In the genomic region with DNA sequence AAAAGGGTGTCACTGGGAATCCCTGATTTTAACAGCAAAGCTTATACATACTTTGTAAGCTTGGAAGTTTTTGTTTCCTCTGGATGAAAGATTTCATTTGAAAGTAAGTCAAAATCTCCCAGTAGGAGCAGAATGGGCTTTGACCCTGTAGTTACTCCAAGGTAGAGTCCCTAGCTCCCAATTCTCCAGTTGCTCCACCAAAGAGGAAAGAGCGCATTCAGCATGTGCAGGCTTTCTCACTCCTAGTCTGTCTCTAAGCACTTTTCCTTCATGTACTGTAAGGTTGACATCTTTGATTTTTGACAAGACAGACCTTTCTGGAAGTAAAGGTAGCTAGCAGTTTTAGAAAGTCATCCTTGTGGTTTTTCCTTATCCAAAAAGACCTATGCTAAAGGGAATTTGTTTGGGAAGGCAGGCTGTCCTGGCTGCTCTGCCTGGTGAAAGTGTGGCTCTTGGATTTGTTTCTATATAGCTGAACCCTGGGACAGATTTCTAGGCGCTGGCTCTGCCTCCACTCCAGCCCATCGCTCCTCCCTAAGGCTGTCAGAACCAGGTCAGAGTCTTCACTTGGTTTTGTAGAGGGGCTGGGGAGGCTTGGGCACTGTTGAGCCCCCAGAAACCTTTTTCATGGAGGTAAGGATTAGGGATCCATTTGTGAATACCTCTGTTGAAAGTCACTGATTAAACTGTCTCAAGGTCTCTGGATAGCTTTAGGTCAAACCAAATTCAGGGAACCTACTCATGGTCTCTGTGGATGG, we compare ENCODE assay signal across 8 mouse cellular contexts. TPM values are rescaled to one million over a fixed set of nuclear protein-coding genes. Genes with fewer than 3 reads are reported as not detected.
DNase-seq lines count a peak whose midpoint lies in the region; ATAC-seq and TF ChIP-seq lines count a peak whose summit lies in the region.

No protein-coding gene starts in this region.

- no peak overlapping the region for H3ac ChIP-seq in myocyte (ENCODE audit: control insufficient read depth, insufficient read length)

- H3K4me3 ChIP-seq in cerebellum, adult 2 months (replicated peaks; ENCODE audit: insufficient read depth, low read depth, low read length) = no peak overlapping the region
- H3K4me3 ChIP-seq in thymus, adult 2 months (ENCODE audit: control insufficient read depth, insufficient read depth, low read length) = no peak overlapping the region
- H3K4me3 ChIP-seq in intestine, embryonic 16.5 days (ENCODE audit: low read length) = no peak overlapping the region
- peak overlapping the region; percentile 98 for H3K4me3 ChIP-seq in myocyte

- no peaks in the 10 kb centered on the region for H3K27me3 ChIP-seq in cerebellum, adult 2 months (ENCODE audit: control insufficient read depth, insufficient read depth, low read length)
- no peaks in the 10 kb centered on the region for H3K27me3 ChIP-seq in thymus, adult 2 months (ENCODE audit: control insufficient read depth, insufficient read depth, low read length)
- no peaks in the 10 kb centered on the region for H3K27me3 ChIP-seq in intestine, embryonic 16.5 days (replicated peaks; ENCODE audit: control insufficient read depth, insufficient read depth, low read length)
- H3K27me3 ChIP-seq in myocyte (ENCODE audit: control insufficient read depth, insufficient read depth, insufficient read length) = no peaks in the 10 kb centered on the region

- ATAC-seq in intestine, embryonic 16.5 days = no peak
- no peak for ATAC-seq in megakaryocyte progenitor cell, adult 5-6 weeks (replicated peaks; ENCODE audit: poor library complexity)

- DNase-seq in cerebellum, adult 2 months = peak; percentile 32 to 40
- no peak for DNase-seq in cerebellum, postnatal 14 days
- DNase-seq in thymus, adult 2 months = peak; percentile 14
- DNase-seq in thymus, adult 18-20 months = no peak
- no peak for DNase-seq in B cell, adult 2 months

- H3K9me3 ChIP-seq in intestine, embryonic 16.5 days (ENCODE audit: control insufficient read depth, low read length) = no peaks in the 10 kb centered on the region

- H3K36me3 ChIP-seq in thymus, adult 2 months (ENCODE audit: control insufficient read depth, insufficient read depth, low read length) = no peaks in the 10 kb centered on the region
- no peaks in the 10 kb centered on the region for H3K36me3 ChIP-seq in intestine, embryonic 16.5 days (ENCODE audit: control insufficient read depth, insufficient read depth, low read length)
- H3K36me3 ChIP-seq in myocyte (ENCODE audit: control insufficient read depth, insufficient read depth) = no peaks in the 10 kb centered on the region

- TF ChIP-seq CTCF in cerebellum, adult 2 months (IDR thresholded peaks at IDR 0.05; ENCODE audit: borderline replicate concordance, insufficient read depth, low read depth, low read length) = no peak
- TF ChIP-seq CTCF in thymus, adult 2 months (IDR thresholded peaks at IDR 0.05; ENCODE audit: borderline replicate concordance, control insufficient read depth, extremely low read depth, insufficient read depth, low read length, poor library complexity) = no peak

- peaks cover 60% of the 10 kb centered on the region for H3K79me2 ChIP-seq in myocyte (ENCODE audit: control insufficient read depth, insufficient read depth)

- no peak for TF ChIP-seq POLR2A in cerebellum, adult 2 months (IDR thresholded peaks at IDR 0.05; ENCODE audit: borderline replicate concordance, insufficient read depth, low read length)
- TF ChIP-seq POLR2A in thymus, adult 2 months (IDR thresholded peaks at IDR 0.05; ENCODE audit: control insufficient read depth, extremely low read depth, insufficient read depth, low read length, poor library complexity) = no peak
- no peak for TF ChIP-seq POLR2A in myocyte (IDR thresholded peaks at IDR 0.05; ENCODE audit: insufficient read length, low read depth)

- H3K4me2 ChIP-seq in intestine, embryonic 16.5 days (ENCODE audit: low read depth, low read length) = no peak overlapping the region; the same call in 1 of the 2 replicates
- peak overlapping the region; percentile 87 for H3K4me2 ChIP-seq in myocyte (ENCODE audit: low read depth)

- H3K27ac ChIP-seq in cerebellum, adult 2 months (ENCODE audit: insufficient read depth, low read length) = peak overlapping the region; percentile 64
- H3K27ac ChIP-seq in thymus, adult 2 months (ENCODE audit: control insufficient read depth, insufficient read depth, low read length) = peak overlapping the region; percentile 97
- peak overlapping the region; percentile 98 for H3K27ac ChIP-seq in intestine, embryonic 16.5 days (ENCODE audit: low read length)

- peaks cover 25% of the 10 kb centered on the region for H3K4me1 ChIP-seq in cerebellum, adult 2 months (ENCODE audit: control insufficient read depth, insufficient read depth, low read length)
- H3K4me1 ChIP-seq in thymus, adult 2 months (replicated peaks; ENCODE audit: control insufficient read depth, insufficient read depth, low read length) = peaks cover 24% of the 10 kb centered on the region
- peaks cover 31% of the 10 kb centered on the region for H3K4me1 ChIP-seq in intestine, embryonic 16.5 days (ENCODE audit: control insufficient read depth, insufficient read depth, low read length)

- H3K9ac ChIP-seq in intestine, embryonic 16.5 days (ENCODE audit: low read depth, low read length) = peak overlapping the region; percentile 48

- 35% methylated on average over 3 of the region's 3 CpGs for WGBS in cerebellum, adult 2 months
- WGBS in thymus, adult 2 months = 78% methylated on average over 3 of the region's 3 CpGs
- WGBS in intestine, embryonic 16.5 days = 77% methylated on average over 3 of the region's 3 CpGs

TF ChIP-seq in myocyte, 11 proteins besides CTCF, POLR2A, EP300 and RAD21:
- TF ChIP-seq E2F4 (IDR thresholded peaks at IDR 0.05; ENCODE audit: insufficient read depth) (no peak), MYOD1 (IDR thresholded peaks at IDR 0.05; ENCODE audit: control insufficient read depth in 1 of 3, insufficient read length in 2 of 3, low read depth in 2 of 3) (no peak)
TF ChIP-seq in myocyte: peak in this region for 0.

RNA-seq across cellular contexts. Expression of a gene that starts 3.8 kb away (rescaled TPM):
- polyA plus RNA-seq in cerebellum, adult 2 months (2012; rRNA removed) = 42.0 and 50.2 TPM in 2 replicates
- polyA plus RNA-seq in thymus, adult 2 months (2012; rRNA removed) = 81.3 and 100 TPM in 2 replicates
- 9.6 and 11.1 TPM in 2 replicates for polyA plus RNA-seq in intestine, embryonic 16.5 days (2015; fragmentation: Nextera tagmentation; extraction: Ambion mirVana)
- polyA plus RNA-seq in myocyte (2012; fragmentation: generic; extraction: Trizol) = 24.8 TPM
- total RNA-seq in megakaryocyte progenitor cell, adult 5-6 weeks (2015) = 36.5 and 38.7 TPM in 2 replicates
- 25.9 and 33.5 TPM in 2 replicates for total RNA-seq in megakaryocyte progenitor cell, adult 5-6 weeks (2017)

RNA-seq across cellular contexts. Expression of a gene that starts 16.9 kb away (rescaled TPM):
- 78.2 and 84.0 TPM in 2 replicates for polyA plus RNA-seq in cerebellum, adult 2 months (2012; rRNA removed)
- polyA plus RNA-seq in thymus, adult 2 months (2012; rRNA removed) = 61.0 and 66.8 TPM in 2 replicates
- polyA plus RNA-seq in intestine, embryonic 16.5 days (2015; fragmentation: Nextera tagmentation; extraction: Ambion mirVana) = 238 and 263 TPM in 2 replicates
- polyA plus RNA-seq in myocyte (2012; fragmentation: generic; extraction: Trizol) = 169 TPM
- 76.8 and 81.3 TPM in 2 replicates for total RNA-seq in megakaryocyte progenitor cell, adult 5-6 weeks (2015)
- 429 and 547 TPM in 2 replicates for total RNA-seq in megakaryocyte progenitor cell, adult 5-6 weeks (2017)

RNA-seq across cellular contexts. Expression of a gene that starts 48.1 kb away (rescaled TPM):
- 89.6 and 98.6 TPM in 2 replicates for polyA plus RNA-seq in cerebellum, adult 2 months (2012; rRNA removed)
- 225 and 228 TPM in 2 replicates for polyA plus RNA-seq in thymus, adult 2 months (2012; rRNA removed)
- 52.4 and 62.8 TPM in 2 replicates for polyA plus RNA-seq in intestine, embryonic 16.5 days (2015; fragmentation: Nextera tagmentation; extraction: Ambion mirVana)
- polyA plus RNA-seq in myocyte (2012; fragmentation: generic; extraction: Trizol) = 131 TPM
- 34.6 and 42.5 TPM in 2 replicates for total RNA-seq in megakaryocyte progenitor cell, adult 5-6 weeks (2015)
- total RNA-seq in megakaryocyte progenitor cell, adult 5-6 weeks (2017) = 9.5 and 13.5 TPM in 2 replicates

Comparison
In these comparisons a context has a peak if more than half of its experiments do, and no peak if none do; other contexts are left out.
1. DNase-seq: peak in cerebellum, adult 2 months (2 of 2) and thymus, adult 2 months (single experiment); none in cerebellum, postnatal 14 days (0 of 2), thymus, adult 18-20 months (0 of 2) and B cell, adult 2 months (0 of 2).
2. Peak in every context shown above with its lines, with median percentiles within 50 percentile points of each other: H3K27ac ChIP-seq.